Mouse (Mus musculus): ENCODE results near the gene A830031A19Rik. TPM values are rescaled to one million over a fixed set of nuclear protein-coding genes. Genes with fewer than 3 reads are reported as not detected.

A830031A19Rik gene
- total RNA-seq, 2 experiments from 2014 or later, result 0.82 to 1.4 TPM

- Histone ChIP-seq H3K4me3 (no peak overlapping the region), H3K27ac (peak overlapping the region; percentile 36)
- no peak for DNase-seq (ENCODE audit: extremely low spot score in 1 of 2, low spot score in 2 of 2)
- TF ChIP-seq CTCF (IDR thresholded peaks at IDR 0.05), result no peak
- intact Hi-C loops (cut with DNase I), result no loop called here
Measured at GRCm38 (mm10) chr11:24103128-24103742, 28.4 kb upstream of the A830031A19Rik start.

- Histone ChIP-seq H3K4me3 (no peak overlapping the region), H3K27ac (peak overlapping the region; percentile 57)
- no peak for TF ChIP-seq CTCF (IDR thresholded peaks at IDR 0.05)
- DNase-seq (ENCODE audit: extremely low spot score in 1 of 2, low spot score in 2 of 2), result no peak
- intact Hi-C loops (cut with DNase I), result no loop called here
Measured at GRCm38 (mm10) chr11:24102372-24102771, 27.5 kb upstream of the A830031A19Rik start.

GRCm38 (mm10) chr11:24101625-24102024 is 26.8 kb upstream of the A830031A19Rik start:
- no peak for TF ChIP-seq CTCF (IDR thresholded peaks at IDR 0.05)
- intact Hi-C loops (cut with DNase I), result no loop called here
- Histone ChIP-seq H3K27ac (no peak overlapping the region), H3K4me3 (no peak overlapping the region)
- no peak for DNase-seq (ENCODE audit: extremely low spot score in 1 of 2, low spot score in 2 of 2)

- DNase-seq (ENCODE audit: extremely low spot score in 1 of 2, low spot score in 2 of 2), result no peak
- Histone ChIP-seq H3K27ac (peak overlapping the region; percentile 9), H3K4me3 (no peak overlapping the region)
- TF ChIP-seq CTCF (IDR thresholded peaks at IDR 0.05), result no peak
- intact Hi-C loops (cut with DNase I), result no loop called here
Measured at GRCm38 (mm10) chr11:24100449-24101070, 25.7 kb upstream of the A830031A19Rik start.

GRCm38 (mm10) chr11:24099886-24100293 is 25.0 kb upstream of the A830031A19Rik start:
- intact Hi-C loops (cut with DNase I), result no loop called here
- Histone ChIP-seq H3K4me3 (no peak overlapping the region), H3K27ac (peak overlapping the region; percentile 60)
- no peak for TF ChIP-seq CTCF (IDR thresholded peaks at IDR 0.05)
- DNase-seq (ENCODE audit: extremely low spot score in 1 of 2, low spot score in 2 of 2), result no peak

GRCm38 (mm10) chr11:24099215-24099614 is 24.4 kb upstream of the A830031A19Rik start:
- intact Hi-C loops (cut with DNase I), result no loop called here
- Histone ChIP-seq H3K27ac (peak overlapping the region; percentile 60), H3K4me3 (no peak overlapping the region)
- TF ChIP-seq CTCF (IDR thresholded peaks at IDR 0.05), result no peak
- DNase-seq (ENCODE audit: extremely low spot score in 1 of 2, low spot score in 2 of 2), result no peak

- intact Hi-C loops (cut with DNase I), result no loop called here
- TF ChIP-seq CTCF (IDR thresholded peaks at IDR 0.05), result no peak
- H3K27ac ChIP-seq, result peak overlapping the region; percentile 60; the same call in 1 of the 2 replicates
Measured at GRCm38 (mm10) chr11:24098662-24099061, 23.8 kb upstream of the A830031A19Rik start.

GRCm38 (mm10) chr11:24098069-24098468 is 23.2 kb upstream of the A830031A19Rik start:
- Histone ChIP-seq H3K27ac (peak overlapping the region; percentile 76), H3K4me3 (no peak overlapping the region)
- DNase-seq (ENCODE audit: extremely low spot score in 1 of 2, low spot score in 2 of 2), result no peak
- intact Hi-C loops (cut with DNase I), result no loop called here
- TF ChIP-seq CTCF (IDR thresholded peaks at IDR 0.05), result no peak

More at GRCm38 (mm10) chr11:24098662-24099061, 23.8 kb upstream of the A830031A19Rik start:
- no peak for DNase-seq (ENCODE audit: extremely low spot score in 1 of 2, low spot score in 2 of 2)
- H3K4me3 ChIP-seq, result no peak overlapping the region

- no peak for DNase-seq (ENCODE audit: extremely low spot score in 1 of 2, low spot score in 2 of 2)
- intact Hi-C loops (cut with DNase I), result no loop called here
- TF ChIP-seq CTCF (IDR thresholded peaks at IDR 0.05), result no peak
- H3K27ac ChIP-seq, result peak overlapping the region; percentile 87
- no peak overlapping the region; the same call in 1 of the 2 replicates for H3K4me3 ChIP-seq
Measured at GRCm38 (mm10) chr11:24097026-24097425, 22.2 kb upstream of the A830031A19Rik start.

- H3K4me3 ChIP-seq, result no peak overlapping the region; the same call in 1 of the 2 replicates
- TF ChIP-seq CTCF (IDR thresholded peaks at IDR 0.05), result no peak
- intact Hi-C loops (cut with DNase I), result no loop called here
- DNase-seq (ENCODE audit: extremely low spot score in 1 of 2, low spot score in 2 of 2), result no peak
- H3K27ac ChIP-seq, result peak overlapping the region; percentile 87
Measured at GRCm38 (mm10) chr11:24096483-24096882, 21.6 kb upstream of the A830031A19Rik start.

- intact Hi-C loops (cut with DNase I), result no loop called here
Measured at GRCm38 (mm10) chr11:24095656-24096353, 21.0 kb upstream of the A830031A19Rik start.

GRCm38 (mm10) chr11:24095236-24095635 is 20.4 kb upstream of the A830031A19Rik start:
- intact Hi-C loops (cut with DNase I), result no loop called here
- Histone ChIP-seq H3K27ac (peak overlapping the region; percentile 87), H3K4me3 (peak overlapping the region; percentile 4; the same call in 1 of the 2 replicates)
- no peak for TF ChIP-seq CTCF (IDR thresholded peaks at IDR 0.05)
- no peak for DNase-seq (ENCODE audit: extremely low spot score in 1 of 2, low spot score in 2 of 2)

More at GRCm38 (mm10) chr11:24095656-24096353, 21.0 kb upstream of the A830031A19Rik start:
- no peak overlapping the region; the same call in 1 of the 2 replicates for H3K4me3 ChIP-seq
- TF ChIP-seq CTCF (IDR thresholded peaks at IDR 0.05), result no peak
- DNase-seq (ENCODE audit: extremely low spot score in 1 of 2, low spot score in 2 of 2), result no peak
- peak overlapping the region; percentile 87 for H3K27ac ChIP-seq
